ENCODE assay signal across 7 mouse cellular contexts in the genomic region with DNA sequence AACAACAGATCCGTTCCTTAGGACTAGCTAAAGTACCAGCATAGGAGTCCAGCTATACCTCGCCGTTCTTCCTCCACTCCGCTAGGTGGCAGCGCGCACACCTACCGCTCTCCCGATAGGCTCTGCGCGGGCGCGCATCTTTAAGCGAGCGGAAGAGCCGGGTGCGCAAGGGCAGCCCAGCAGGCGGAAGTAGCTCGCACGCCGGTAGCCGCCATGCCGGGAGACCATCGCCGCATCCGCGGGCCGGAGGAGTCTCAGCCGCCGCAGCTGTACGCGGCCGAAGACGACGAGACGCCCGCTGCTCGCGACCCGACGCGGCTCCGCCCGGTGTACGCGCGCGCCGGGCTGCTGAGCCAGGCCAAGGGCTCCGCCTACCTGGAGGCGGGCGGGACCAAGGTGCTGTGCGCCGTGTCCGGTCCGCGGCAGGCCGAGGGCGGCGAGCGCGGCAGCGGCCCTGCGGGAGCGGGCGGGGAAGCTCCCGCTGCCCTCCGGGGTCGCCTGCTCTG. TPM values are rescaled to one million over a fixed set of nuclear protein-coding genes. Genes with fewer than 3 reads are reported as not detected.
DNase-seq lines count a peak whose midpoint lies in the region; ATAC-seq and TF ChIP-seq lines count a peak whose summit lies in the region.

A gene (plus strand): TSS at position 182 of the 506 bp plus-strand sequence.

- no peaks in the 10 kb centered on the region for H3K79me2 ChIP-seq in heart, adult 2 months (replicated peaks; ENCODE audit: control insufficient read depth, insufficient read depth, low read length)

- TF ChIP-seq EP300 in heart, adult 2 months (IDR thresholded peaks at IDR 0.05; ENCODE audit: insufficient read depth, low read depth, low read length) = peak; percentile 65; the same call in 1 of the 2 replicates

- intact Hi-C loops in heart, adult 2 months (cut with DNase I) = loop anchor here (1.0 to 2.0 kb wide), 3 partner anchors 21 to 210 kb away; a partner anchor contains a TSS

- peak within 1 kb of the TSS; percentile 83 for H3K27ac ChIP-seq in embryonic facial prominence, embryonic 12.5 days
- peak within 1 kb of the TSS; percentile 84 for H3K27ac ChIP-seq in heart, adult 2 months
- H3K27ac ChIP-seq in limb, embryonic 13.5 days = peak within 1 kb of the TSS; percentile 80
- peak within 1 kb of the TSS; percentile 72 for H3K27ac ChIP-seq in midbrain, embryonic 16.5 days (ENCODE audit: low read length)

- H3K9ac ChIP-seq in embryonic facial prominence, embryonic 12.5 days = peak within 1 kb of the TSS; percentile 97
- peak within 1 kb of the TSS; percentile 90 for H3K9ac ChIP-seq in heart, adult 2 months (ENCODE audit: low read depth, low read length)
- H3K9ac ChIP-seq in limb, embryonic 13.5 days = peak within 1 kb of the TSS; percentile 94
- H3K9ac ChIP-seq in midbrain, embryonic 16.5 days (ENCODE audit: low read depth, low read length) = peak within 1 kb of the TSS; percentile 84

- H3K4me1 ChIP-seq in embryonic facial prominence, embryonic 12.5 days = peaks cover 15% of the 10 kb centered on the region
- no peaks in the 10 kb centered on the region for H3K4me1 ChIP-seq in heart, adult 2 months (ENCODE audit: control insufficient read depth, insufficient read depth, low read length)
- H3K4me1 ChIP-seq in limb, embryonic 13.5 days = peaks cover 22% of the 10 kb centered on the region
- peaks cover 23% of the 10 kb centered on the region for H3K4me1 ChIP-seq in midbrain, embryonic 16.5 days (ENCODE audit: control insufficient read depth, insufficient read depth, low read length)

- peak within 1 kb of the TSS; percentile 94 for H3K4me2 ChIP-seq in embryonic facial prominence, embryonic 12.5 days (replicated peaks)
- peak within 1 kb of the TSS; percentile 99 for H3K4me2 ChIP-seq in limb, embryonic 13.5 days (replicated peaks)
- peak within 1 kb of the TSS; percentile 98 for H3K4me2 ChIP-seq in midbrain, embryonic 16.5 days (ENCODE audit: low read length)

- H3K27me3 ChIP-seq in embryonic facial prominence, embryonic 12.5 days = no peaks in the 10 kb centered on the region
- H3K27me3 ChIP-seq in heart, adult 2 months (ENCODE audit: control insufficient read depth, insufficient read depth, low read length) = no peaks in the 10 kb centered on the region
- no peaks in the 10 kb centered on the region for H3K27me3 ChIP-seq in limb, embryonic 13.5 days
- H3K27me3 ChIP-seq in midbrain, embryonic 16.5 days (ENCODE audit: control insufficient read depth, insufficient read depth, low read depth, low read length) = no peaks in the 10 kb centered on the region

- under 1% methylated on average over 68 of the region's 68 CpGs for WGBS in embryonic facial prominence, embryonic 12.5 days
- under 1% methylated on average over 68 of the region's 68 CpGs for WGBS in heart, adult 2 months
- under 1% methylated on average over 68 of the region's 68 CpGs for WGBS in limb, embryonic 13.5 days
- WGBS in midbrain, embryonic 16.5 days = under 1% methylated on average over 53 of the region's 68 CpGs

- TF ChIP-seq CTCF in heart, adult 2 months (IDR thresholded peaks at IDR 0.05) = peak; percentile 90

- peak; percentile 90 for DNase-seq in adrenal gland, postnatal 25 days
- peak; percentile 92 to 94 for DNase-seq in heart, adult 2 months
- DNase-seq in kidney, adult 8-10 months = peak; percentile 89 to 90
- DNase-seq in spleen, postnatal 10 days (ENCODE audit: low spot score in 2 of 2) = peak; percentile 88 to 93

- H3K36me3 ChIP-seq in embryonic facial prominence, embryonic 12.5 days = peaks cover 53% of the 10 kb centered on the region
- H3K36me3 ChIP-seq in heart, adult 2 months (ENCODE audit: control insufficient read depth, insufficient read depth, low read length) = no peaks in the 10 kb centered on the region
- H3K36me3 ChIP-seq in limb, embryonic 13.5 days = peaks cover 55% of the 10 kb centered on the region
- H3K36me3 ChIP-seq in midbrain, embryonic 16.5 days (ENCODE audit: control insufficient read depth, insufficient read depth, low read length) = peaks cover 34% of the 10 kb centered on the region

- peak within 1 kb of the TSS; percentile 92 for H3K4me3 ChIP-seq in embryonic facial prominence, embryonic 12.5 days
- H3K4me3 ChIP-seq in heart, adult 2 months = peak within 1 kb of the TSS; percentile 96
- peak within 1 kb of the TSS; percentile 97 for H3K4me3 ChIP-seq in limb, embryonic 13.5 days
- peak within 1 kb of the TSS; percentile 66 for H3K4me3 ChIP-seq in midbrain, embryonic 16.5 days (ENCODE audit: low read depth, low read length)

- H3K9me3 ChIP-seq in embryonic facial prominence, embryonic 12.5 days = no peaks in the 10 kb centered on the region
- H3K9me3 ChIP-seq in limb, embryonic 13.5 days = no peaks in the 10 kb centered on the region
- no peaks in the 10 kb centered on the region for H3K9me3 ChIP-seq in midbrain, embryonic 16.5 days (replicated peaks; ENCODE audit: control insufficient read depth, low read length, poor library complexity, severe bottlenecking)

- ATAC-seq in embryonic facial prominence, embryonic 12.5 days (ENCODE audit: insufficient number of reproducible peaks, insufficient read depth, low FRiP score, low TSS enrichment) = peak; percentile 94
- ATAC-seq in limb, embryonic 13.5 days (ENCODE audit: low FRiP score, low read depth) = peak; percentile 94
- ATAC-seq in midbrain, embryonic 16.5 days = peak; percentile 95

- 0 out of 2 replicates have a peak, but pooled peaks have one; percentile 32 for TF ChIP-seq POLR2A in heart, adult 2 months (IDR thresholded peaks at IDR 0.05; ENCODE audit: insufficient read depth, low read depth, low read length)

RNA-seq across cellular contexts. Expression of the gene that starts here (rescaled TPM):
- not detected in 2 replicates for total RNA-seq in adrenal gland, postnatal 25 days (2021)
- 26.0 and 26.9 TPM in 2 replicates for polyA plus RNA-seq in embryonic facial prominence, embryonic 12.5 days (2016; fragmentation: Nextera tagmentation; extraction: Ambion mirVana)
- not detected for total RNA-seq in heart, adult 2 months (2021)
- not detected in 2 replicates for polyA plus RNA-seq in heart, adult 2 months (2012; rRNA removed)
- 7.4 and 9.3 TPM in 2 replicates for polyA plus RNA-seq in limb, embryonic 13.5 days (2015; fragmentation: Nextera tagmentation; extraction: Ambion mirVana)
- not detected in 2 replicates for polyA plus RNA-seq in midbrain, embryonic 16.5 days (2015; fragmentation: Nextera tagmentation; extraction: Ambion mirVana)

Comparison
In these comparisons a context has a peak if more than half of its experiments do, and no peak if none do; other contexts are left out.
1. Peak in every context shown above with its lines: DNase-seq, ATAC-seq, H3K4me3 ChIP-seq and H3K27ac ChIP-seq.
2. Peak in DNase-seq in adrenal gland, postnatal 25 days; RNA of the gene not detected or under 1 TPM.
3. Peak in DNase-seq, H3K4me3 ChIP-seq, H3K27ac ChIP-seq and H3K9ac ChIP-seq in heart, adult 2 months; RNA of the gene not detected or under 1 TPM.
4. Peak in ATAC-seq, H3K4me3 ChIP-seq, H3K27ac ChIP-seq, H3K9ac ChIP-seq and H3K4me2 ChIP-seq in midbrain, embryonic 16.5 days; RNA of the gene not detected or under 1 TPM.